Mouse (Mus musculus): ENCODE results near the gene Srd5a1.
"Not testable (repeated sequence)": the region's sequence is repeated elsewhere in the genome, so short reads cannot be mapped to it uniquely, and the experiment has no call there.

Gene Srd5a1

DNA sequence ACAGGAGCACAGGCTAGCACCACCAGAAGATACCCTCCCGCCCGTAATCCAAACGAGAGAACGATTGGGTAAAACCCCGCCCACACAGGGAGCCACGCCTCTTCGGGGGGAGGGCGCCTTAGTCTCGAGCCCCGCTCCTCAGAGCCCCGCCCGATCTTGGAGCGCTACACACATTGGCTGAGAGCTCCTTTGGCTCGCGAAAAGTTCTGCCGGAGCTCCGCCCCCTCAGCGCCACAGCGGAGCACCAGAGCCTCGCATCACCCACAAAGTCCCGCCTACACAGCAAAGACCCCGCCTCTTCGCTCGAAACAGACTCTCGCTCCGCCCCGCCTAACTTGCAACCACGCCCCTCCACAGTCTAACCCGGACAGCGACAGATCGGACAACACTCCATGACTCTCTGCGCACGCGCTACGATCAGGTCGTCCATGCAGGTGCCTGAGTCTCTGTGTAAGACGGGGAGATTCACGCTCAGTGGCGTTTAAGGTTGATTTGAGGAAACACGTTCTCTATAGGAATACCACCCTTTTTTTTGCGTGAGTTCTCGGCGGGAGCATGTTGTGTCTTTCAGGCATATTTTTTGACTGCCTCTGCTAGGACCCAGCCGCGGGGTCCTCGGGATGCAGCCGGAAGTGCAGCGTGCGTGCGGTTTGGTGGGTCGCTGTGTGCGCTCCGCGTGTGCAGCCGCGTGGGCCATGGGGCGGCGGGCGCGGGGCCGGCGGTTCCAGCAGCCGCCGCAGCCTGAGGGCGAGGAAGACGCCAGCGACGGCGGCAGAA, at the start of gene Srd5a1:
Srd5a1 (minus strand) TSS at position 45 of the 777 bp plus-strand sequence.
- peak; percentile 100 for DNase-seq

DNA sequence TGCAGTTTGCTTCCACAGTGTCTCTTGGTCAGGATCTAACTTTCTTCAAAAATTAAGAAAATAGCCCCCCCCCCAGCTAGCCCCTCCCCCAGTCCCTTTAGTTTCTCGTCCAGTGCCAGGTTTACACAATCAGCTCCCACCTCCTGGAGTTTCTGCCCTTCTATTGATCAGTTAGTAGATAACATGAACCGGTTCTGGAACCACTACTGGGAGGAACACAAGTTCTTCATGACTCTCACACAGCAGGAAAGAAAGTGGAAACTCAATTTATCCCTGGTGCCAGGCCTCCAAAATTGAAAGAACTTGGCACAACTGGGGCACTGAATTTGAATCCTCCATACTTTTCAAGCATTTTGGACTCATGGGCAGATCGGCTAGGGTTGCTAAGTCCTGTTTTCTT, 43.3 kb upstream of the Srd5a1 start:
- DNase-seq, result no peak

DNA sequence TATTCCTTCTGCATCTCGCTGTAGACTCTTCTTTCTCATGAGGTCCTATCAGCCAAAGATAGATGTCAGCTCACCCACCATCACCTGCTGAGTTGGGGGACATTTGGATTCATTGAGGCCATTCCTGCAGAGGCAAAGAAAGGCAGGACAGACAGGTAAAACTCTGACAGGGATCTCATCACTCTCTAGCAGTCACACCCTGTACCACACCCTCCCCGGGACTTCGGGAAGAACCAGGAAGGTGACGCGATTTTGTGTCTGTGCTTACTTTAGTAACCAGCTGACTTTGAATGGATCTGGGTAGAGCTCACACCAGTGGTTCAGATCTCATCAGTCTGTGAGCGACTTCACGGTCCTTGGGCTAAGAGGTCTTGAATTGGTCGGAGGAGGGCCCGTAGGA, 35.2 kb upstream of the Srd5a1 start:
- no peak for DNase-seq

DNA sequence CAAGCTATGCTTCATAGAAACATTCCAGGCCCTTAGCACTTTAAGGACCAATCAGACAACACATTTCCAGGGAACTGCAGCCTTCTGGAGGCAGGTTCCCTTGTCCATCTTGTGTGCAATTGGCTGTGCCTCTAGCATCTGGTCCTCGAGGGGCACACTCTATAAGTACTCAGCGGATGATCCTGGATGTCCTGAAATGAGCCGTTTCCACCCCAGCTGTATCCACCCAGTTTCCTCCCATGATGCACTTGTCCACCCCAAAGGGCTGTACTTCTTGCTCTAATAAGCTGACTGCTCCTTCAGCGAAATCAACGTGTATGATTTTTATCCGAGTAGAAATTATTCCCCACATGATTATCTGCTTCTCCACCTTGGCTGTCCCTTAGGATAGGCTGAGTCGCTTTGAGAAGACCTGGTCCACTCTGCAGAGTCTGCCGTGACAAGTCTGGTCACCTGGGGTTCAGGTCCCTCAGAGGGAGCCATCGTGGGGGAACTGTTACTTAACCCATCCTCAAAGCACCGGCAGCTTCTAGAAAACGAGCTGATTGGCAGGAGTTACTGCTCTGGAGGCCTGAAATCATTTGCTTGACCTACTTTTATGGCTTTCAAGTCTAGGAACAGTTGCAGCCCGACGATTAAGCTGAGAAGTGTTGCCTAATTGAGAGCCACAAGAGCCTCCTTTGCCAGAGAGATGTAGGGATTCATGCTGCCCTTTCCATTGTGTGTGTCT, 34.6 kb upstream of the Srd5a1 start:
- no peak for DNase-seq

DNA sequence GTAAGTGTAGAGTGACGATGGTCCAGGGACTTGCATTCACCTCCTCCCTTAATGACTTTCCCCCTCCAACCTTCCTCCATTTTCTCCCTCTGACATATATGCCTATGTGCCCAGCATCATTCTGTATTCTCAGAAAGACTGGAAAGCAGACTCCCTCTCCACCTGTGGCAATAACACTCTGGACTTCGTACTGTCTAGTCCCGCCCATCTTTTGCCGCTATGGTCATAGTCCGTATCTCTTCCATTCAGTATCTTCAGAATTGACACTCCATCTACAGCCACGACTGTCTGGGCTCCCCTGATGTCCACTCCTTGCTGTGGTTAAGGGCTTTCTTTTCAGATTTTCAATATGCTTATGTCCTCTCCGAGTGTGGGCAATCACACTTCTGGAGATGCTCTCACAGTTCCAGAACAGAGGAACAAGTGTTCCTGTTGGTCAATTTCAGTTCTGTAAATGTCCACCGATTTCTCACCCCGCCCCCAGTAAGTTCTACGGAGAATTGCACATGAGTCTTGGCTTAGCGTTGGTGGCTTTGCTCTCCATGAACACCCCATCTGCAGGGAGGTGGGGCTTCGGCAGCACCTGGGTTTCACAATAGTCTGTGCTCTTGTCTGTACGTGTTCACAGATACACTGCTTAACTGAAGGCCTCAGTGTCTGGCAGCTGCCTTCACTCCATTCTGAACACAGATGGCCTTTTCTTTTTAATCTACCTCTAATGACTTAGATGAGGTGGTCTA, 33.4 kb upstream of the Srd5a1 start:
- DNase-seq, result no peak

DNA sequence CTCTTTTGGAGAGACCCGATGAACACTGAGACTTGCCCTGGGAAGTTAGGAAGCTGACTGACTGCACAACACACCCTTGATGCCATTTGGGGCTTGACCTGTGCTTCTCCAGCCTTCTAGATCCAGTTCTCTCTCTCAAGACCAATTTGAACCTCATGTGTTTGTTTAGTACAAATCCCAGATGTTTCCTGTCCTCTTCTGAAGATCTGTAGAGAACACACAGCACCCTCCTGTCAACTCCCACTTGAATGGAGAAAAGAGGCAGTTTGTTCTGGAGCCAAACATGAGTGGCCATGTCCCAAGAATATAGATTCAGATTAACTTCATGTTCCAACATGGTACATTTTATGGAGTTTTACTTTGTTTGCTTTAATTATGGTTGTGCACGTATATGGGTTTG, 32.7 kb upstream of the Srd5a1 start:
- no peak for DNase-seq

DNA sequence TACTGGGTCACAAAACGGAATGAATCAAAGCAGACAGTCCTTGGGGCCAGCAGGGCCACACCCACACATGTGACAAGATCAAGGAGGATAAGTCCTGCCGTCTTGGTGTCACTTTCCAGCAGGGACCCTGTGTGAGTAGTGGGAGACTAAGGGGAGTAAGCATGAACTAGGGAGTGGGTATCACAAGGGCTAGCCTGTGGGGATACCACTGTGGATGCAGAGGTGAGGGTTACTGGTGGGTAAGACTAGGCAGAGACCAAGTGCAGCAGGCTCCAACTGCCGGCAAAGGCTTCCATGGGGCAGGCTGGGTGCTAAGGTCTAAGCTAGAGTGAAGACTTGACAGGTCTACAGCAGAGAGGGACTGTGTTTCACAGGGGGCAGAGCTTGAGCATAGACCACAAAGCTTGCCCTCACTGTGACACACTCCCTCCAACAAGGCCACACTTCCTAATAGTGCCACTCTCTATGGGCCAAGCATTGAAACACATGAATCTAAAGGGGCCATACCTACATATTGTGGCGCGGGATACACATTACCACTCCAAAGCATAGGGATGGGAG, 31.5 kb upstream of the Srd5a1 start:
- no peak for DNase-seq

DNA sequence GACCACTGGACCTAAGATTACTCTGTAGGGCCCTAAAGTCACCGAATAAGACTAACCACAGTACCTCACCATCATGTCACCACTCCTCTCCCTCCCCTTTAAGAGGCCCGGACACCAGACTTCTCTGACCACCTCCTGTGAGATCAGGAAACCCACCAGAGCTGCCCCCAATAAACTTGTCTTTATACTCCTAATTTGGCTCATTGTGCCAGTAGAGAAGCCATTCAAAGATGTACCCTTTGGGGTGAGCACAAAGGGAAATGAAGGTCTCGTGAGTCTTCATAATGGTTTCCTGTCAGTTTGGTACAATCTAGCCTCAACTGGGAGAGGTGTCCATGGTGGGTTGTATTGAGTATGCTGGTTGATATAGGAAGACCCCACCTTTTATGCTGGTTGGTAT, 29.8 kb upstream of the Srd5a1 start:
- no peak for DNase-seq

DNA sequence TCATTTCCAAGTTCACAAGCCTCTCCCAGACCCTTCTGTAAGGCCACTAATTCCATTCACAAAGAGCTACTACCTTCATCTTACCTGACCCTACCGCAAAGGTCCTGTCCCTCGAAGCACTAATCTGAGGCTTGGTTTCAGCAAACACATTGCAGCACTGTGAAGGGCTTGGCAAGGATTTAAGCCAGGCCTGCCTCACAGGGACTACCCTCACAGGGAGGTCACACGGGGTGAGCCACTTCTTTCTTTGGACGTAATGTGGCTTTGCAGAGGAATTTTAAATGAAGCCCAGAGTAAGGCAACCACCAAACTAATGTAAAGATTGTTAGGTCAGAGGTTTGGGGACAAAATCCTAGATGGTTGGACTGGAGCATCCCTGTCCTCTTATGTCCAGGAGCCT, 29.3 kb upstream of the Srd5a1 start:
- no peak for DNase-seq

DNA sequence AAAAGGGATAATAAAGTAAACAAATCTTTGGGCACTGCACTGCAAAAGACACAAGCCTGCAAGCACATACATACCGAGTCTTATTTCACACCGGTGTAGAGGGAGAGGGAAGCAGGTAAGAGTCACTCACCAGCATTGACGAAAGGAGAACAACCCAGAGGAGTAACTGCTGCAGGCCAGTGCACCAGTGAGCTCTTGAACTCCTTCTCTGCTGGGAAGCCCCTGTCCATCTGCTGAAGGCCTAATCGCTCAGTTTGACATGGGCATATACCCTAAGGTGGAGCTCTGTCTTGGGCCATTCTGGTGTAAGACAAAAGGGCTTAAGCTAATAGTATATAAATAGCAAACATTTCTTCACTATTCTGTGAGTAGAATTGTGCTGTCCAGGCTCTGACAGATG, 28.9 kb upstream of the Srd5a1 start:
- DNase-seq, result no peak

DNA sequence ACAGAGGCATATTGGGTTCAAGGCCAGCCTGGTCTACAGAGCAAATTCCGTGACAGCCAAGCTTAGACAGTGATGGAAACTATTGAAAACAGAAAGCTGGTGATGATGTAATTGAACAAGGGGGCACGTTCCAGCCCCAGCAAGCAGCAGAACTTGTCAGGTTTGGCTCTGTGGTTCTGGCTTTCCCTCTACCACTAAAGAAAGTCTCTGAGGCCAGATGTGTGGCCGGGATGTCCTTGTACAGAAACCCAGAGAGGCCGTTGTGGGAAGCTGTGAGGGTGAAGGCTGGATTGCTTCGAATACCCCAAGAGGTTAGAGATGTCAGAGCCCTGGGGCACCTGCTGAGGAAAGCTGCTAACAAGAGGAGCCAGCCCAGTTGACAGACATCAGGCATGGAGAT, 28.0 kb upstream of the Srd5a1 start:
- no peak for DNase-seq

DNA sequence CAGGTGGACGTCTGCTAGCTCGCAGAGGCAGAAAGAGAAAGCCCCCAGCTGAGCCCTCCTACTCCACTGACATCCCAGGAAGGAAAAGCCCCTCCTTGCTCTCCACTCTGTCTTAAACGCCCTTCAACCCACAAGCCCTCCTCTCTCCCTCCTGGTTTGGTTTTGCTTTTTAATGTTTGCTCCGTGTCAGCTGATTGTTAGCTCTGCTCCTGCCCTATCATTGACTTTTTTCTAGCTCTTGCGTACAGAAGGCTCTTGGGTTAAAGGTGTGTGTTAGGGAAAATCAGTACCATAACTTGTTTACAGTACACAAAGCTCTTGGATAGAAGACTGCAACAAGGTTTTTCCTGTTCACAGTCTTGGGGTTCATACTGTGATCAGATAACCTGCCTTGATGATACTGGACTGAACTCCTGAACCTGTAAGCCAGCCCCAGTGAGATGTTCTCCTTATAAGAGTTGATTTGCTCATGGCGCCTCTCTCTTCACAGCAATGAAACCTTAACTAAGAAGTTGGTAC, 26.9 kb upstream of the Srd5a1 start:
- no peak for DNase-seq

DNA sequence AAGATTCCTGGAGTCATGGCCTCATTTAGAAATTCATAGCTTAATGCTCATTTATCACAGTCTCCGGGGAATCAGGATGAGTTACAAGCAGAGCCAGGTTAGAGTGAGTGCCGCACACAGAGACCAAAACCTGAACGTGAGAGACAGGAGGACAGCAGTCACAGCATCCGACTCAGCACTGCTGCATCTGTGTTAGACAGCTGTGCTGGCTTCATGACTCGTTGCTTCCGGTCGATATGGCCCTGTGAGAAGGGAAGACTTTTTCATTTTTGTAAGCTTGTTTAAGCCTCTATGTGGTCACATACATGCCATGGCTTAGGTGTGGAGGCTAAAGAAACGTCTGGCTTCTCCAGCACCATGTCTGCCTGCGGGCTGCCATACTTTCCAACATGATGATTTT, 26.4 kb upstream of the Srd5a1 start:
- no peak for DNase-seq

DNA sequence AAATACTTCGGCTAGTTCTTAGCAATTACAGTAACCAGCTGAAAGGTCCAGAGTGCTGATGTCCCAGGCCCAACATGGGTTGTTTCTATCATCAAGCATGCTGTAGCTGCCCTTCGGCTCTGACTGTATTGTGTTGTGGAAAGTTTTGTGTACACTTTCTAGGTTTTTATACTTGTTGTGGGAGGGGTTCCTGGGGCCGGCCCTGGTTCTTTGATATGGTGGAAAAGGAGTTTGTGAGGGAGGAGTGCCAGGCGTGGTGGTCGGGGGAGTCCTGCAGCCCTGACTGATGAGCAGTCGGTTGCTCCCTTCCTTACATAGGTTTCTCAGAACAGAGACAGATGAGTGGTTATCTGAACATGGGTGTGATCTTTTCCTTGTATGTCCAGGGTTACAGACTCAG, 25.6 kb upstream of the Srd5a1 start:
- DNase-seq, result no peak

DNA sequence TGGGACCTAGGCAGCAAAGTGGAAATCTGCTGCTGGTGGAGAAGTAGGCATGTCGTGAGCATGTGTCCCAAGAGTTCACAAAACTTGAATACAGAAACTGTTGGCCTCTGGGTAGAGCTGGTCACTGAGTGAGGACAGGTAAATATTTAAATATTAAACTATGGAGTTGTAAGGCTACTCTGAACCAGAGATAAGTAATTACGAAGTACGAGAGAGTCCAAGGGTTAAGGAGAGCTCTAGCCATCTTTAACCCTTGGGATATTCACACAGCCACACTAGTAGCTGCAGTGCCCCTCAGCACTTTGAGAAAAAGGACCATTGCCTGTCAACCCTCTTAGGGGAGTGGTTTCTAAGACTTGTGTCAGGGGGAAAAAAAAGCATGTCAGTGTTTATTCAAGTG, 25.1 kb upstream of the Srd5a1 start:
- no peak for DNase-seq

DNA sequence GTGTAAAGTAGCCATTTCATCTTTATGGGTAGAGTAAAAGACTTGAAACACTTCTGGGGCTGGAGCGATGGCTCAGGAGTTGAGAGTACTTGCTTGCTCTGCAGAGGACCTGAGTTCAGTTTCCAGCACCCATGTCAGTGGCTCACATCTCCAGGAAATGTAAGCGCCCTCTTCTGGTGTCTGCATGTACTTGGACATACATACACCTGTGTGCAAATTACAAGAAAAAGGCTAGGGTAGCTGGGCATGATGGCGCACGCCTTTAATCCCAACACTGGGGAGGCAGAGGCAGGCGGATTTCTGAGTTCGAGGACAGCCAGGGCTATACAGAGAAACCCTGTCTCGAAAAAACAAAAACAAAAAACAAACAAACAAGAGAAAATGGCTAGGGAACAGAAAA, 24.6 kb upstream of the Srd5a1 start:
- DNase-seq, result not testable (repeated sequence)

DNA sequence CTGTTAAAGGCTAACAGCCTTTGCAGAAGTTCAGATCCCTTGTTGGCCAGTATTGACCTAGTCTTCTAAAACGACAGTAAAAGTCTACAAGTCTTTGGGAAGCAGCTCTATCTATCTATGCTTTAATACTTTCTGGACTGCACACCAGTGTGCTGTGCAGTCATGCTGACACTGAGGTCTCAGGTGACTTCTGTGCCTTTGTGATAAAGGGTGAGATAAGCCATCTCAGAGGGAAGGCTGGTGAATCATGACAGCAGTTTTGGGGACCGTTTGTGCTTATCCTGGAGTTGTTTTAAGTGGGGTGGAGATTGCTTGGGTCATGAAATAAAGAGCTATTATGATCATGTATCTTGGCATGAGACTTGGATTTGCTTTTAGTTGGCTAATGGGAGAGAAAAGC, 22.7 kb upstream of the Srd5a1 start:
- DNase-seq, result no peak

DNA sequence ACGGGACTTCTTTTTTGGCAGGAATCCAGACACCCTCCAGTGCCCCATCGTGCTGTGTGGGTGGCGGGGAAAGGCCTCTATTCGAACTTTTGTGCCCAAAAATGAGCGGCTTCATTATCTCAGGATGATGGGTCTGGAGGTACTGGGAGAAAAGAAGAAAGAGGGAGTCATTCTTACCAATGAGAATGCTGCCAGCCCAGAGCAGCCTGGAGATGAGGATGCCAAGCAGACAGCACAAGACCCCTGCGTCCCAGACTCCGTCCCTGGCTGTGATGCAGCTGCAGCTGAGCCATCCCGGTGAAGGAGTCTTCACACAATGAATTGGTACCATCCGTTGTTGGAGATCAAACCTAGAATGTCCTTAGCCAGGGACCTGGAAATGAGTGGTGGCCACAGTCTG, 22.3 kb upstream of the Srd5a1 start:
- DNase-seq, result no peak

DNA sequence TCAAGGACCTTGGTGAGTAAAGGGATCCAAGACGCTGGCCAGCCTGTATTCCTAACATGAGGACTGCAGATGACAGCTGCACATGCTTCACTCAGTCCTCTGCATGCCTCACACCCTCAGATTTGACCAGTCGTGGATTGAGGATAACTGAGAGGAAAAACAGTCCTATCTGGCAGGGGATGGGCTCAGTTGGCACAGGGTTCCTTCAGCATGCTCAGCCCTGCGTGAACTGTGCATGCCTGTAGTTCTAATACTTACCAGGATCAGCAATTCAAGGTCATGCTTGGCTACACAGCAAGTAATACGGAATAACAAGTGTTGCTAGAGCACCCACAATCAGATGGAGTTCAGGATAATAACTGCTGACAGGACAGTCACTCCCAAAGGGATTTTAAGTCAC, 20.4 kb upstream of the Srd5a1 start:
- DNase-seq, result peak; percentile 51

DNA sequence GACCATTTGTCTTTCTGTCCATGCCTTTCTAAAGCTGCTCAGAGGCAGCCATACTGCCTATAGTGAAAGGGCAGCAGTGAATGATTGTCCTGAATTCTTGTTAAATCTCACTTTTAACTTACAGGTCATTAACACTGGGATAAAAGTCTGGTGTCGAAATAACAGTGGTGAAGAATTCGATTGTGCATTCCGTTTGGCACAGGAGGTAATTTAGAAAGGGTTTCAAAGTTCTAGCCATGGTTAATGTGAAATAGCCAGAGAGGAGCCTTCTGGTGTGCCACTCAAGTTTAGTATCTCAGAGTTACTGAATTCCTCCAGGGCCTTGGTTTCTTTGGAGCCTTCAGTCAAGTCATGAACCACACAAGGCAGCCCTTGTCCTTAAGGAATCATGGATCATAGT, 19.9 kb upstream of the Srd5a1 start:
- DNase-seq, result no peak

DNA sequence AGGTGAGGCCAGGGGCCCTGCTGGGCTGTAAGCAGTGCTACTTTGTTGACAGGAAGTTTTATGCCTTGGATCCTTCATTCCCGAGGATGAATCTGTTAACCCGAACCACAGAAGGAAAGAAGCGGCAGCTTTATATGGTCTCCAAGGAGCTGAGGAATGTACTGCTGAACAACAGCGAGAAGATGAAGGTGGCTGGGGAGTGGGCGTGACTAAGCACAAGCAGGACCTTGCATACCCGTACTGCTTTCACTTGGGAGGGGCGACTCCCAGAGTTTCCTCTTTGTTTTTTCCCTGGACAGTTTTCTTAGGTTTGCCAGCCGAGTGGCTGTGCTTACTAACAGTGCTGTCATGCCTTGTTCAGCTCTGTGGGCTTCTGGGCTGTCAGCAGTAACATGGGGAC, 19.3 kb upstream of the Srd5a1 start:
- no peak for DNase-seq

DNA sequence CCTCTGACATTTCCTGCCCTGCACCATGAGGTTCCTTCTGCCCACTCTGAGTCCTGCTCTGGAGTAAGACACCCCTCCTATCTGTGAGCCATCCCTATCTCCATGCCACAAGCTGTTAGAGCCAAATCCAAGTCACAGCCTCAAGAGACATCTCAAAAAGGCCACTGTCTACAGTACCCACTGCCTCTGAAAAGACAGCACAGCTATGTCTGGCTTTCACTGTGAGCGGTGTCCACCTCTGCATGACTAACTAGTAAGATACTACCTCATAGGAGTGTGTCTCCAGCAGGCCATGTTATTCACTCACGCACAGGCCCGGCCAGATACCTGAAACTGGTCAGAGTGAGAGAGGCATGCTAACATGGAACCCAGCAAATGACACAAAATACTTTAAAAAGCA, 16.7 kb upstream of the Srd5a1 start:
- no peak for DNase-seq

DNA sequence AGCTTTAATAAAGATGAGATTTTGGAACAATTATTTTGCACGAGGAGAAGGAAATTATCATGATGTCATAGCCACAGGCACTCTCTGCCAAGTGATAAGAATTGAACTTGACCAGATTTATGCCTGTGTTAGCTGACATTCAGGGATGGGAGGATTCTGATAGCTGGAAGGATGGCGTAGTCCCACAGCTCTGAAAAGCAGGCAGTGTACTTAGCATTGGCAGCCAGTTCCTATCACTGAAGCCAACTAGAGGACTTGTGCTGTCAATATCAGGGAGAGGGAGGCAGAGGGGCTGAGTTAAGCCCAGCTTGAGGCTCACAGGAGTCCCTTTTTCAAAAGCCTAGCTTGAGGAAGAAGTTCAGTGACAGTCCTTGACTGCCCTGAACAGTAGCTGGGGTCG, 13.3 kb upstream of the Srd5a1 start:
- no peak for DNase-seq

Data from kidney, postnatal 14 days (tissue).